Mouse (Mus musculus): ENCODE results near the gene Micu2.

- TF ChIP-seq CTCF (IDR thresholded peaks at IDR 0.05; ENCODE audit: extremely low read depth, insufficient read depth, insufficient read length, insufficient replicate concordance) (no peak), POLR2A (IDR thresholded peaks at IDR 0.05; ENCODE audit: low read depth, low read length) (peak; percentile 42)
Observed at GRCm38 (mm10) chr14:57998526-57999401, at the start of gene Micu2.

Data from spleen, adult 2 months (tissue).